Mouse (Mus musculus) central nervous system, embryonic 14 days (tissue): ENCODE measurements around the gene Npffr2. TPM values are rescaled to one million over a fixed set of nuclear protein-coding genes. Genes with fewer than 3 reads are reported as not detected.

Source experiments
- polyA plus RNA-seq: library from polyadenylated mRNA; depleted of rRNA; stranded (reverse); fragments of >200 nt; gene quantifications from 2 replicates; pipeline ENCODE4 v1.2.3, GENCODE M21; 2012; rRNA removed

The Npffr2 gene
- polyA plus RNA-seq = 0.05 and 0.10 TPM in 2 replicates

DNA sequence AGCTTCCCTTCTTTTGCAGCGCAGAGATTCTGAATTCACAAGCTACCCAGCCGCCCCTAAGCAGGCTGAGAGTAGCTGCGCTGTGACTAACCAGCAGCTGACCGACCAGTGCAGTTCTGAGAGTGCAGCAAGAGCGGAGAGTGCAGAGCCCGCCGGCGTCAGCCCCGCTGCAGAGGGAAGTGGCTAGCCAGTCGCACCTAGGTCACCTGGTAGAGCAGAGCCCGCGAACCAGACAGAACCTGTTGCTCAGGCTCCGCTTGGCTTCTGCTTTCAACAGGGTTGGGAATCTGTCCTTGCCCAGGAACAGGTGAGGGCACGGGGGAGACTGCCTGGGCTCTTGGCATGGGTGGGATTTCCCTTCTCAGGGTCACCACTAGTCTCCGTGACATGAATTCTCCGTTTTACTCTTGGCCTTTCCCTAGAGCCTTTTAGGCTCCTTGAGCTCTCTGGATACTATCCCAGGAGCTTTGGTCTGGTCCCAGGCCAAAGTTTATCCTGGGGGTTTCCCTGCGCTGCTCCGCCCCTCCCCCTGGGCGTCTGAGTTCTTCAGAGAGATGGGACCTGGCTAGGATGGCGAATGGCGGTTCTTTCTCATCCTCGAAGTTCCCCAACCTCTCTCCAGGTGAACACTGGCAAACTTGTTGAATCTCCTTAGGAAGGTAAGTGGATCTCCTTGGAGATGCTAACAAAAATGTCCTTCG lies at the start of gene Npffr2:
TSS of gene Npffr2 (plus strand) at position 552 of the 701 bp plus-strand sequence.

Other genes with a start within 250 kb of the Npffr2 start
- gene Gc, start 69.5 kb upstream of the Npffr2 start, polyA plus RNA-seq = not detected in 2 replicates